15 mouse cellular contexts compared by ENCODE assay signal in genomic region chr13:24654919-24655635, GRCm38 (mm10).
A peak's percentile ranks its signal among the peaks of the same experiment; 100 is the strongest.
DNase-seq lines count a peak whose midpoint lies in the region; ATAC-seq and TF ChIP-seq lines count a peak whose summit lies in the region.
"Had no signal": no experiment of that assay in that cellular context is flagged by ENCODE, and none has a peak within 500 bp of the region (broad histone marks: within the 10 kb centered on the region; RNA-seq: fewer than 3 reads in every experiment).

No protein-coding gene starts in this region.

- ATAC-seq in kidney, postnatal 0 days (replicated peaks; ENCODE audit: low FRiP score, low read depth) = no peak
- ATAC-seq in forebrain, embryonic 12.5 days (ENCODE audit: low FRiP score) = no peak
- no peak for ATAC-seq in midbrain, embryonic 15.5 days (replicated peaks)

- no peak overlapping the region for H3K9ac ChIP-seq in kidney, postnatal 0 days (ENCODE audit: low read depth, low read length)
- H3K9ac ChIP-seq in CH12.LX (ENCODE audit: insufficient read depth, low read depth) = 0 out of 2 replicates have a peak overlapping the region, but pooled peaks have one; percentile 0
- H3K9ac ChIP-seq in forebrain, embryonic 12.5 days = no peak overlapping the region
- no peak overlapping the region for H3K9ac ChIP-seq in midbrain, embryonic 15.5 days
- H3K9ac ChIP-seq: neural tube, embryonic 12.5 days had no signal

- no peaks in the 10 kb centered on the region for H3K27me3 ChIP-seq in kidney, postnatal 0 days (ENCODE audit: insufficient read depth, low read length)
- no peaks in the 10 kb centered on the region for H3K27me3 ChIP-seq in CH12.LX (replicated peaks)
- H3K27me3 ChIP-seq in forebrain, embryonic 12.5 days = no peaks in the 10 kb centered on the region
- H3K27me3 ChIP-seq in midbrain, embryonic 15.5 days (replicated peaks) = no peaks in the 10 kb centered on the region
- H3K27me3 ChIP-seq: neural tube, embryonic 12.5 days had no signal

- dilution Hi-C loops in CH12.LX (cut with MboI; ENCODE audit: extremely low pct_ligation_motif_present, extremely low pct_unique_long_range_greater_than_20kb, low sequenced_read_pairs) = no loop called here

- in situ Hi-C loops in CH12.LX (cut with MboI; ENCODE audit: low pct_ligation_motif_present, low pct_unique_long_range_greater_than_20kb, low sequenced_read_pairs) = no loop called here

- H3K4me2 ChIP-seq in kidney, postnatal 0 days (ENCODE audit: low read length) = no peak overlapping the region
- peak overlapping the region; percentile 65 for H3K4me2 ChIP-seq in CH12.LX (ENCODE audit: insufficient read depth, low read depth, poor library complexity, severe bottlenecking)
- H3K4me2 ChIP-seq in forebrain, embryonic 12.5 days = no peak overlapping the region
- H3K4me2 ChIP-seq in midbrain, embryonic 15.5 days = no peak overlapping the region
- H3K4me2 ChIP-seq: neural tube, embryonic 12.5 days had no signal

- no peaks in the 10 kb centered on the region for H3K9me3 ChIP-seq in kidney, postnatal 0 days (replicated peaks; ENCODE audit: low read length)
- no peaks in the 10 kb centered on the region for H3K9me3 ChIP-seq in CH12.LX (replicated peaks; ENCODE audit: low read length)
- H3K9me3 ChIP-seq in forebrain, embryonic 12.5 days = no peaks in the 10 kb centered on the region
- no peaks in the 10 kb centered on the region for H3K9me3 ChIP-seq in midbrain, embryonic 15.5 days
- H3K9me3 ChIP-seq: G1E; limb, embryonic 10.5 days; neural tube, embryonic 12.5 days had no signal

- H3K4me3 ChIP-seq in kidney, postnatal 0 days (replicated peaks; ENCODE audit: low read depth, low read length) = no peak overlapping the region
- H3K4me3 ChIP-seq in CH12.LX (replicated peaks in 1 of 3; ENCODE audit: low read depth in 2 of 3, low read length in 2 of 3, poor library complexity in 1 of 3) = no peak overlapping the region
- no peak overlapping the region for H3K4me3 ChIP-seq in forebrain, embryonic 12.5 days (replicated peaks)
- H3K4me3 ChIP-seq in midbrain, embryonic 15.5 days = no peak overlapping the region
- H3K4me3 ChIP-seq: limb, embryonic 10.5 days; neural tube, embryonic 12.5 days had no signal

- 0 out of 2 replicates have a peak, but pooled peaks have one; percentile 38 for TF ChIP-seq POLR2A in CH12.LX (IDR thresholded peaks at IDR 0.05; ENCODE audit: low read depth, low read length)

- H3K36me3 ChIP-seq in kidney, postnatal 0 days (ENCODE audit: insufficient read depth, low read length) = no peaks in the 10 kb centered on the region
- H3K36me3 ChIP-seq in CH12.LX (replicated peaks in 1 of 2; ENCODE audit: control insufficient read depth in 1 of 2, insufficient read depth in 1 of 2, low read length in 1 of 2) = peaks cover 0 to 2% of the 10 kb centered on the region in 2 experiments
- no peaks in the 10 kb centered on the region for H3K36me3 ChIP-seq in forebrain, embryonic 12.5 days (replicated peaks)
- no peaks in the 10 kb centered on the region for H3K36me3 ChIP-seq in midbrain, embryonic 15.5 days (replicated peaks)
- H3K36me3 ChIP-seq: G1E; limb, embryonic 10.5 days; neural tube, embryonic 12.5 days had no signal

- peak; percentile 59 for DNase-seq in kidney, postnatal 0 days (ENCODE audit: low spot score)
- no peak for DNase-seq in kidney, adult 11 months
- peak; percentile 88 for DNase-seq in CH12.LX (ENCODE audit: extremely low read depth)
- DNase-seq in MN1 (ENCODE audit: low spot score) = no peak
- DNase-seq in thymus, adult 18-20 months = no peak
- no peak for DNase-seq in left cerebral cortex, postnatal 25 days (ENCODE audit: low spot score in 2 of 2)
- DNase-seq: adrenal gland, adult 2 months; cerebellum, adult 9-10 months; kidney, postnatal 36 days; lung, adult 2 months had no signal

- intact Hi-C loops in left cerebral cortex, postnatal 25 days (cut with DNase I) = no loop called here

- no peak overlapping the region for H3K27ac ChIP-seq in kidney, postnatal 0 days
- H3K27ac ChIP-seq in CH12.LX (ENCODE audit: insufficient read depth, low read depth) = peak overlapping the region; percentile 85
- peak overlapping the region; percentile 53; the same call in 1 of the 2 replicates for H3K27ac ChIP-seq in forebrain, embryonic 12.5 days
- H3K27ac ChIP-seq in midbrain, embryonic 15.5 days = peak overlapping the region; percentile 51
- H3K27ac ChIP-seq: limb, embryonic 10.5 days; neural tube, embryonic 12.5 days had no signal

- WGBS in kidney, postnatal 0 days = 64% methylated on average over 12 of the region's 12 CpGs
- 45% methylated on average over 12 of the region's 12 CpGs for WGBS in forebrain, embryonic 12.5 days
- WGBS in midbrain, embryonic 15.5 days = 39% methylated on average over 12 of the region's 12 CpGs

- TF ChIP-seq RAD21 in CH12.LX (IDR thresholded peaks at IDR 0.05; ENCODE audit: low read depth, low read length) = no peak; the same call in 1 of the 2 replicates

- H3K79me2 ChIP-seq in CH12.LX (replicated peaks; ENCODE audit: control insufficient read depth, extremely low read depth, insufficient read depth, poor library complexity, severe bottlenecking) = no peaks in the 10 kb centered on the region

- TF ChIP-seq EP300 in CH12.LX (IDR thresholded peaks at IDR 0.05; ENCODE audit: low read length) = 0 out of 2 replicates have a peak, but pooled peaks have one; percentile 51

- no peak for TF ChIP-seq CTCF in kidney, postnatal 0 days (IDR thresholded peaks at IDR 0.05; ENCODE audit: low read depth)
- TF ChIP-seq CTCF in CH12.LX (conservative IDR thresholded peaks at IDR 0.05 in 1 of 2, IDR thresholded peaks at IDR 0.05 in 1 of 2; ENCODE audit: low read depth in 2 of 2, low read length in 2 of 2) = no peak

- no peaks in the 10 kb centered on the region for H3K4me1 ChIP-seq in kidney, postnatal 0 days (replicated peaks; ENCODE audit: insufficient read depth, low read length)
- peaks cover 18 to 55% of the 10 kb centered on the region in 2 experiments; a peak in 3 of 4 replicates for H3K4me1 ChIP-seq in CH12.LX (ENCODE audit: control insufficient read depth in 1 of 2, insufficient read depth in 2 of 2)
- H3K4me1 ChIP-seq in forebrain, embryonic 12.5 days = peaks cover 25% of the 10 kb centered on the region
- peaks cover 30% of the 10 kb centered on the region for H3K4me1 ChIP-seq in midbrain, embryonic 15.5 days
- H3K4me1 ChIP-seq: limb, embryonic 10.5 days; neural tube, embryonic 12.5 days had no signal

TF ChIP-seq in CH12.LX, 34 proteins besides CTCF, POLR2A, EP300 and RAD21:
- TF ChIP-seq BHLHE40 (IDR thresholded peaks at IDR 0.05; ENCODE audit: low read depth, low read length) = peak; percentile 94
- peak; percentile 65; the same call in 1 of the 2 replicates for TF ChIP-seq MEF2A (IDR thresholded peaks at IDR 0.05; ENCODE audit: borderline replicate concordance, low read depth, low read length)
- 0 out of 2 replicates have a peak, but pooled peaks have one; percentile 32 for TF ChIP-seq NELFE (IDR thresholded peaks at IDR 0.05; ENCODE audit: low read depth, low read length)
- TF ChIP-seq KAT2A (IDR thresholded peaks at IDR 0.05; ENCODE audit: insufficient replicate concordance, low read length) = no peak
- 0 out of 2 replicates have a peak, but pooled peaks have one; percentile 43 for TF ChIP-seq ZMIZ1 (IDR thresholded peaks at IDR 0.05; ENCODE audit: low read depth, low read length)
- peak; percentile 81 for TF ChIP-seq SIN3A (IDR thresholded peaks at IDR 0.05; ENCODE audit: low read length)
- TF ChIP-seq PAX5 (IDR thresholded peaks at IDR 0.05; ENCODE audit: low read length) = no peak
- TF ChIP-seq MAFK (IDR thresholded peaks at IDR 0.05; ENCODE audit: insufficient replicate concordance, low read length) = peak; percentile 17; the same call in 1 of the 2 replicates
- TF ChIP-seq ZNF384 (IDR thresholded peaks at IDR 0.05; ENCODE audit: low read depth, low read length) = no peak
- TF ChIP-seq MAX (IDR thresholded peaks at IDR 0.05; ENCODE audit: low read length) = peak; percentile 99
- TF ChIP-seq ETS1 (conservative IDR thresholded peaks at IDR 0.05; ENCODE audit: low read depth, low read length) = peak; percentile 77
- TF ChIP-seq MXI1 (IDR thresholded peaks at IDR 0.05; ENCODE audit: low read depth, low read length) = peak; percentile 98
- no peak for TF ChIP-seq USF2 (conservative IDR thresholded peaks at IDR 0.05; ENCODE audit: low read depth, low read length)
- TF ChIP-seq MYC (IDR thresholded peaks at IDR 0.05; ENCODE audit: low read depth, low read length) = peak; percentile 100
- peak; percentile 69 for TF ChIP-seq NRF1 (IDR thresholded peaks at IDR 0.05; ENCODE audit: low read depth, low read length)
- TF ChIP-seq SMC3 (IDR thresholded peaks at IDR 0.05; ENCODE audit: low read depth, low read length) = 0 out of 2 replicates have a peak, but pooled peaks have one; percentile 16
- no peak for TF ChIP-seq TCF12 (IDR thresholded peaks at IDR 0.05; ENCODE audit: low read depth, low read length)
- TF ChIP-seq MAZ (IDR thresholded peaks at IDR 0.05; ENCODE audit: low read depth, low read length) = no peak
- 0 out of 2 replicates have a peak, but pooled peaks have one; percentile 11 for TF ChIP-seq CHD2 (IDR thresholded peaks at IDR 0.05; ENCODE audit: low read length)
- TF ChIP-seq IRF4 (IDR thresholded peaks at IDR 0.05; ENCODE audit: low read depth, low read length) = peak; percentile 69

Comparison
In these comparisons a context has a peak if more than half of its experiments do, and no peak if none do; other contexts are left out.
1. DNase-seq: peak in kidney, postnatal 0 days (single experiment) and CH12.LX (single experiment); none in kidney, adult 11 months (single experiment), MN1 (single experiment), thymus, adult 18-20 months (0 of 2) and left cerebral cortex, postnatal 25 days (0 of 2).